Mouse (Mus musculus) myocyte (in vitro differentiated cells): ENCODE results near the gene Lyrm9.

Experiments
- CEBPB ChIP-seq: IDR thresholded peaks from 2 replicates; pipeline ENCODE4 v1.6.1; 2011; ENCODE audit warnings: mild to moderate bottlenecking, moderate library complexity; ENCODE audit not compliant: poor library complexity, insufficient read depth, severe bottlenecking
- E2F4 ChIP-seq: IDR thresholded peaks from one replicate; pipeline ENCODE4 v1.6.1; 2011; ENCODE audit warnings: mild to moderate bottlenecking, control low read depth, moderate library complexity; ENCODE audit not compliant: insufficient read depth
- MAX ChIP-seq: IDR thresholded peaks from one replicate; pipeline ENCODE4 v1.6.1; 2011; ENCODE audit warnings: low read depth, mild to moderate bottlenecking, control low read depth
- MYOD1 ChIP-seq, 3 experiments: IDR thresholded peaks; one replicate each; pipeline ENCODE4 v1.6.1; 2011; ENCODE audit warnings: control low read depth in 2 of 3, low read depth in 2 of 3, mild to moderate bottlenecking in 2 of 3, moderate library complexity in 1 of 3; ENCODE audit not compliant: insufficient read length in 2 of 3, control insufficient read depth in 1 of 3
- POLR2A ChIP-seq: IDR thresholded peaks from one replicate; pipeline ENCODE4 v1.6.1; 2011; ENCODE audit warnings: low read depth, mild to moderate bottlenecking, control low read depth, moderate library complexity; ENCODE audit not compliant: insufficient read length
- POLR2AphosphoS2 ChIP-seq: IDR thresholded peaks from one replicate; pipeline ENCODE4 v1.6.1; 2011; ENCODE audit warnings: low read depth, control low read depth; ENCODE audit not compliant: insufficient read length
- REST ChIP-seq: IDR thresholded peaks from one replicate; pipeline ENCODE4 v1.6.1; 2011; ENCODE audit warnings: mild to moderate bottlenecking, control low read depth, moderate library complexity; ENCODE audit not compliant: insufficient read depth, insufficient read length
- TCF12 ChIP-seq: IDR thresholded peaks from one replicate; pipeline ENCODE4 v1.6.1; 2011; ENCODE audit warnings: mild to moderate bottlenecking, control low read depth; ENCODE audit not compliant: poor library complexity, insufficient read depth, severe bottlenecking
- USF1 ChIP-seq: IDR thresholded peaks from one replicate; pipeline ENCODE4 v1.6.1; 2011; ENCODE audit warnings: low read depth, mild to moderate bottlenecking, control low read depth, moderate library complexity

DNA sequence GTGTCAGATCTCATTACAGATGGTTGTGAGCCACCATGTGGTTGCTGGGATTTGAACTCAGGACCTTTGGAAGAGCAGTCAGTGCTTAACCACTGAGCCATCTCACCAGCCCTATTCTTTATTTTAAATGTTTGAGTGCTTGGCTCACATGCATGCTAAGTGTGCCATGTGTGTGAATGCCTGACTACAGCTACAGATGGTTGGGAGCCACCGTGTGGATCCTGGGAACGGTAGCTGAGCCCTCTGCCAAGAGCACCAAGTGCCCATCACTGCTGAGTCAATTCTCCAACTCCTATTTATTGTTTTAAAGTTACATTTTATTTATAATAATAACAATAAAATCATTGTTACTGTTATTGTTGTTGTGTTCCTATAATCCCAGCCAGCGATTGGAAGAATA is 23.5 kb downstream of the Lyrm9 start:
- TF ChIP-seq MYOD1 (IDR thresholded peaks at IDR 0.05; ENCODE audit: control insufficient read depth in 1 of 3, insufficient read length in 2 of 3, low read depth in 2 of 3), result no peak
- no peak for TF ChIP-seq E2F4
- no peak for TF ChIP-seq POLR2A
- TF ChIP-seq CEBPB, result no peak
- no peak for TF ChIP-seq POLR2AphosphoS2
- no peak for TF ChIP-seq MAX
- TF ChIP-seq USF1, result no peak
- TF ChIP-seq TCF12, result no peak
- no peak for TF ChIP-seq REST
